Mouse (Mus musculus): ENCODE measurements around the gene Limd2. TPM values are rescaled to one million over a fixed set of nuclear protein-coding genes. Genes with fewer than 3 reads are reported as not detected.
"Not testable (repeated sequence)": the region's sequence is repeated elsewhere in the genome, so short reads cannot be mapped to it uniquely, and the experiment has no call there.

The Limd2 gene
- 142 and 161 TPM in 2 replicates for polyA plus RNA-seq (2015; fragmentation: Nextera tagmentation; extraction: Ambion mirVana)

DNA sequence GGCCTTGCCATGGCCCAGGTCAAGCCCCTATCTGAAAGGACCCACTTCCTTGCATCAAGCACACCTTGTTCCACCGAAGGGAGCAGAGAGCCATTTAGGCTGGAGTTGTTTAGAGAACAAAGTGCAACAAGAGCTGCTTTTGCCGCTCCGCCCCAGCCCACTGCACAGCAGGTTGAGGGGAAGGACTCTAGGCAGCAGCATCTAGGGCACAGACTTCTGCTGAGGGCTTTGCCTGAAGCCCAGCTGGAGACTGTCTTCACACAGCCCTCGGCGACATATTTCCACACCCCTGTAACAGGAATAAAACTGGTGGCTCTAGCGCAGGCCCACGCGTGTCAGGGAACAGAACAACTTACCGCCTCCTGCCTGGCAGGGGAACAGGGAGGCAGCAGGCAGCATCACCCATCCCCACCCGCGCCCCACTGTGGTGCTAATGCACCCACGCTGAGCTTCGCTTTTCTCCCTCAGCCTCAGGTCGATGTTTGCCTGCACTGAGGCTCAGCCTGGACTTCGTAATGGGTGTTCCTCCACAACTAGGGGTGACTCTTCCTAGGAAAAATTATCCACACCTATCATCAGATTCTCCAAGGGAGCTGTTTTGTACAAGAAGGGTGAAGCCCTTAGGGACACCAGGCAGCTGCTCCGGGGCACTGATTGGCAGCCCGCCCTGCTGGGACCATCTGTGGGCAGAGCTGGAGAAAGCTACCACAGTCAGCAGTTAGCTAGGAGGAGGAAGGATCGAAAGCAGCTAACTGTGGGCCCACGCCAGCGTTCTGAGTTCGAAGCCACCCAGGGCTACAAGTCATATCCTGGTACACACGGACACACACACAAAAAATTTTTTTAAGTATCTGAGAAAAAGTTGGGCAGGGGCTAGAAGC is at the start of gene Limd2, which contains the start of gene Gm10840:
TSS of gene Limd2 (minus strand) at position 20 of the 881 bp plus-strand sequence.
TSS of gene Gm10840 (plus strand) at position 10 of the 881 bp plus-strand sequence.
- peak within 1 kb of the TSS; percentile 86 for H3K4me3 ChIP-seq (ENCODE audit: low read length)
- H3K36me3 ChIP-seq (ENCODE audit: control insufficient read depth, insufficient read depth, low read length) = peaks cover 14% of the 10 kb centered on the region
- no peaks in the 10 kb centered on the region for H3K27me3 ChIP-seq (replicated peaks; ENCODE audit: control insufficient read depth, insufficient read depth, low read length)
- peak within 1 kb of the TSS; percentile 98 for H3K9ac ChIP-seq (ENCODE audit: low read depth, low read length)
- peaks cover 27% of the 10 kb centered on the region for H3K4me1 ChIP-seq (ENCODE audit: control insufficient read depth, insufficient read depth, low read depth, low read length)
- H3K27ac ChIP-seq (ENCODE audit: low read depth, low read length) = peak within 1 kb of the TSS; percentile 91
- peak within 1 kb of the TSS; percentile 85 for H3K4me2 ChIP-seq (ENCODE audit: low read length)
- no peaks in the 10 kb centered on the region for H3K9me3 ChIP-seq (ENCODE audit: control insufficient read depth, low read length)
- 20% methylated on average over 22 of the region's 22 CpGs for WGBS
- ATAC-seq = peak; percentile 19

DNA sequence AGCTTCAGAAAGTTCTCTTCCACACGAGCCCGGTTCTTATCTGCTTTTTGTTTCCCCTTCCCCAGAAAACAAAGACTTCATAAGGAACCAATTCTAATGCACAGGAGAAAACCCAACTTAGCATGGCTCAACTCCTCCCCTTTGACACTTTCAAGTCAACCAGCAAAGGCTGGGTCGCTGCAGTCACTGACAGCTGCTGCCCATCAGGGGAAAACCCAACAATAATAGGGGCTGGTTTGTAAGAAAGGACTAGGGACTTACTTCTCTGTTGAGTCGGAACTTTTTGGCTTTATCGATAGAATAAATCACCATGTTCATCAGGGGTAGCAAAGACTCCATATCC is 41.4 kb upstream of the Limd2 start, which contains the start of gene Strada:
TSS of gene Strada (minus strand) at position 46 of the 343 bp plus-strand sequence.
- 90% methylated on average over 5 of the region's 5 CpGs for WGBS
- Histone ChIP-seq H3K4me3 (ENCODE audit: low read length) (no peak within 1 kb of the TSS), H3K36me3 (ENCODE audit: control insufficient read depth, insufficient read depth, low read length) (peaks cover 54% of the 10 kb centered on the region), H3K9ac (ENCODE audit: low read depth, low read length) (no peak within 1 kb of the TSS), H3K4me2 (ENCODE audit: low read length) (no peak within 1 kb of the TSS), H3K9me3 (ENCODE audit: control insufficient read depth, low read length) (no peaks in the 10 kb centered on the region), H3K27me3 (replicated peaks; ENCODE audit: control insufficient read depth, insufficient read depth, low read length) (no peaks in the 10 kb centered on the region), H3K4me1 (ENCODE audit: control insufficient read depth, insufficient read depth, low read depth, low read length) (no peaks in the 10 kb centered on the region), H3K27ac (ENCODE audit: low read depth, low read length) (no peak within 1 kb of the TSS)
- no peak for ATAC-seq

DNA sequence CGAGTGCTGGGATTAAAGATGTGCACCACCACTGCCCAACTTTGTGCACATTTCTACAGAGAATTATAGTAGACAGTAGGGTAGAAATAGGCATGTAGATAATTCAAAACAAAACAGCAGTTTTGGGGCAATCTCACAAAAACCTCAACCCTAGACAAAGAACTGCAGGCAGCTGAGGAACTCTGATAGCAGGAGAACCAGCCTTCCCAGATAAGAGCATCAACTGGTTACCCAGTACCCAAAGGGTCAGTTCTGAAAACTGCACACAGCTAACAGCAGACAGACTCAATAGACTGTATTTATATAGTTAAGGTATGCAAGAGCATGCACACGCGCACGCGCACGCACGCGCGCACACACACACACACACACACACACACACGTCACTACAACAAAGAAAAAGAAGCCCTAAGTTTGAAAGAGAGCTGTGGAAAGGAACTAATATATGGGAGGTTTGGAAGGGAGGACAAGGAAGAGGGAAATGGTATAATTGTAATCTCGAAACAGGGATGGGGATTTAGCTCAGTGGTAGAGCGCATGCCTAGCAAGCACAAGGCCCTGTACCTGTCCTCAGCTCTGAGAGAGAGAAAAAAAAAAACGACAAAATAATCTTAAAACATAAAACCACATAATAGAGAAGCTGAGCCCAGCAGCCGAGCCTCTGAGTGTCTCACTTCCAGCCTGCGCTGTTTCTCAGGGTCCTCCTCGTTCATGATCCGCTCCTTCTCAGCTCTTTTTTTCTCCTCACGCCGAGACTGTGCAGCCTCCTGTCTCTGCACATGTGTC is 40.9 kb upstream of the Limd2 start:
- Histone ChIP-seq H3K4me3 (ENCODE audit: low read length) (no peak overlapping the region), H3K4me2 (ENCODE audit: low read length) (no peak overlapping the region), H3K9ac (ENCODE audit: low read depth, low read length) (no peak overlapping the region), H3K4me1 (ENCODE audit: control insufficient read depth, insufficient read depth, low read depth, low read length) (no peaks in the 10 kb centered on the region), H3K27me3 (replicated peaks; ENCODE audit: control insufficient read depth, insufficient read depth, low read length) (no peaks in the 10 kb centered on the region), H3K36me3 (ENCODE audit: control insufficient read depth, insufficient read depth, low read length) (peaks cover 48% of the 10 kb centered on the region), H3K27ac (ENCODE audit: low read depth, low read length) (no peak overlapping the region), H3K9me3 (ENCODE audit: control insufficient read depth, low read length) (no peaks in the 10 kb centered on the region)
- ATAC-seq = no peak
- WGBS = 92% methylated on average over 19 of the region's 19 CpGs

DNA sequence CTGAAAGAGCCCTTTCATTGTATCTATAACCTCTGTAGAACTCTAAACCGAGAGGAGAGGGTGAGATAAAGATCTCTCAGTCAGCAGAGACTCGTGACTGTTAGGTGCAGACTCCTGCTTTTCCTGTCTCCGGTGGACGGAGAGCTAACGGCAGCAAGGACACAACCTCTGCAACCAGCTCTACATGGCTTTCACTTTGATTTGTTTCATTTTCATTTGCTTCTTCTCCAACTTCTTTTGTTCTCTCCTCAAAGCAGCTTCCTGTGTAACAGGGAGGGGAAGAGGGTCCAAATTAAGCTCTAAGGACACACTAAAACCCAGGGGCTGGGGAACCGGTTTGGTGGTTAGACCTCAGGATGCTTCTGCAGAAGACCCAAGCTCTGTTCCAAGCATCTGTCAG is 40.1 kb upstream of the Limd2 start:
- 85% methylated on average over 6 of the region's 6 CpGs for WGBS

DNA sequence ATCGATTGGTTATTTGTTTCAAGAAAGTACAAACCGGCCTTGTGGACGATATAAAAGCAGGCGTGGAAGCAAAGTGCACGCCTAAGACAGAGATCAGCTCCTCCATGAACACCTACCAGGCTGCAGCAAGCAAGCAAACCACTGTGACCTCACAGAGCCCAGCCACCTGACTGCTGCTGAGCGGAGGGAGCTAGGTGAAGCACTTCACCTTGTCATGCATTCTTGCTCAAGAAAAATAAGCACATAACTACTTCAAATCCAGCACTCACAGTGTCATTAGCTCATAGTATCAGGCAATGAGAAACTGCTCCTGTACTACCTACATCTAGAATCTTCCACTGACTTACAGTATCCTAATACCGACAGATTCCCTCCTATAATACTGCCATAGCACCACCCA is 39.3 kb upstream of the Limd2 start:
- not testable (repeated sequence) for H3K9me3 ChIP-seq (ENCODE audit: control insufficient read depth, low read length); H3K4me3 ChIP-seq (ENCODE audit: low read length); ATAC-seq; H3K27ac ChIP-seq (ENCODE audit: low read depth, low read length); H3K9ac ChIP-seq (ENCODE audit: low read depth, low read length); H3K27me3 ChIP-seq (replicated peaks; ENCODE audit: control insufficient read depth, insufficient read depth, low read length); H3K4me2 ChIP-seq (ENCODE audit: low read length); H3K4me1 ChIP-seq (ENCODE audit: control insufficient read depth, insufficient read depth, low read depth, low read length)
- 96% methylated on average over 7 of the region's 7 CpGs for WGBS
- peaks cover 39% of the 10 kb centered on the region for H3K36me3 ChIP-seq (ENCODE audit: control insufficient read depth, insufficient read depth, low read length)

More for the DNA sequence above, 40.1 kb upstream of the Limd2 start:
- H3K9me3 ChIP-seq (ENCODE audit: control insufficient read depth, low read length) = no peaks in the 10 kb centered on the region
- no peak overlapping the region for H3K27ac ChIP-seq (ENCODE audit: low read depth, low read length)
- H3K9ac ChIP-seq (ENCODE audit: low read depth, low read length) = no peak overlapping the region
- no peak overlapping the region for H3K4me2 ChIP-seq (ENCODE audit: low read length)
- no peak for ATAC-seq
- H3K4me3 ChIP-seq (ENCODE audit: low read length) = no peak overlapping the region
- no peaks in the 10 kb centered on the region for H3K4me1 ChIP-seq (ENCODE audit: control insufficient read depth, insufficient read depth, low read depth, low read length)
- peaks cover 45% of the 10 kb centered on the region for H3K36me3 ChIP-seq (ENCODE audit: control insufficient read depth, insufficient read depth, low read length)
- no peaks in the 10 kb centered on the region for H3K27me3 ChIP-seq (replicated peaks; ENCODE audit: control insufficient read depth, insufficient read depth, low read length)

DNA sequence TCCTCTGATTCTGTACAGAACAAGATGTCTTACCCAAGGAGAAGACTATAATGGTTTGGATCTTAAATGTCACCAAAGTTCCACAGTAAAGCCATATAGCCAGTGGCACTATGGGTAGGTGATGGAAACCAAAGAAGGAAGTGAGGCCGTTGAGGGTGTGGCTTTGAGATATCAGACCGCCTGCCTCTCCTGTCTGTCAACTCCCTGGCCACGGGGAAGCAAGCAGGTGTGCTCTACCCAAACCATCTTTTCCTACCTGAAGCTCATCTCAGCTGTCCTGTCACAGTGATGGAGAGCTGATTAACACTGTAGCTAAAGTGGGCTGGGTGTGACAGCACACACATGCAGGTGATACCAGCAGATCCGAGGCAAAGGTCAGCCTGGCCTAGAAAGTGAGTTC is 37.6 kb upstream of the Limd2 start:
- Histone ChIP-seq H3K27ac (ENCODE audit: low read depth, low read length) (no peak overlapping the region), H3K27me3 (replicated peaks; ENCODE audit: control insufficient read depth, insufficient read depth, low read length) (no peaks in the 10 kb centered on the region), H3K9ac (ENCODE audit: low read depth, low read length) (no peak overlapping the region), H3K4me2 (ENCODE audit: low read length) (no peak overlapping the region), H3K4me1 (ENCODE audit: control insufficient read depth, insufficient read depth, low read depth, low read length) (peaks cover 3% of the 10 kb centered on the region; the same call in 1 of the 2 replicates), H3K36me3 (ENCODE audit: control insufficient read depth, insufficient read depth, low read length) (peaks cover 28% of the 10 kb centered on the region), H3K4me3 (ENCODE audit: low read length) (no peak overlapping the region), H3K9me3 (ENCODE audit: control insufficient read depth, low read length) (no peaks in the 10 kb centered on the region)
- no peak for ATAC-seq
- 92% methylated on average over 4 of the region's 4 CpGs for WGBS

DNA sequence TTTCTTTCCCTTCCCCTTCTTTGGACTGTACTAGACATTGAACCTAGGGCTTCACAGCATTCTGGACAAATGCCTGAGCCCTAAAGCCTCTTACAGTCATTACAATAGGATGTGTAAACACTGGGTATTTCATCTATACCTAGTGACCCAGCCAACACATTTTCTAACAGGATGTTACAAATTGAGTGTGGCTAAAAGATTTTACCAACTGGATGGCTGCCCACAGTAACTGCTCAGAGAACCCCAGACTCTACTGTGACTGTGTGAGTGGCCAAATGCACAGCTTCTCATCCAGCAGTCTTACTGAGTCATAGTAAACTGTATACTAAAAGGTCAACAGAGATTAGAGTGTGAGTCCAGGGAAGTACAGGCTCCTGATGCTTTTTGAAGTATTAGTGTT is 34.7 kb upstream of the Limd2 start:
- no peak overlapping the region for H3K4me3 ChIP-seq (ENCODE audit: low read length)
- H3K36me3 ChIP-seq (ENCODE audit: control insufficient read depth, insufficient read depth, low read length) = peaks cover 8% of the 10 kb centered on the region
- no peak overlapping the region for H3K4me2 ChIP-seq (ENCODE audit: low read length)
- no peak overlapping the region for H3K27ac ChIP-seq (ENCODE audit: low read depth, low read length)
- no peak for ATAC-seq
- H3K4me1 ChIP-seq (ENCODE audit: control insufficient read depth, insufficient read depth, low read depth, low read length) = peaks cover 10% of the 10 kb centered on the region
- no peaks in the 10 kb centered on the region for H3K27me3 ChIP-seq (replicated peaks; ENCODE audit: control insufficient read depth, insufficient read depth, low read length)
- no peak overlapping the region for H3K9ac ChIP-seq (ENCODE audit: low read depth, low read length)
- H3K9me3 ChIP-seq (ENCODE audit: control insufficient read depth, low read length) = no peaks in the 10 kb centered on the region

DNA sequence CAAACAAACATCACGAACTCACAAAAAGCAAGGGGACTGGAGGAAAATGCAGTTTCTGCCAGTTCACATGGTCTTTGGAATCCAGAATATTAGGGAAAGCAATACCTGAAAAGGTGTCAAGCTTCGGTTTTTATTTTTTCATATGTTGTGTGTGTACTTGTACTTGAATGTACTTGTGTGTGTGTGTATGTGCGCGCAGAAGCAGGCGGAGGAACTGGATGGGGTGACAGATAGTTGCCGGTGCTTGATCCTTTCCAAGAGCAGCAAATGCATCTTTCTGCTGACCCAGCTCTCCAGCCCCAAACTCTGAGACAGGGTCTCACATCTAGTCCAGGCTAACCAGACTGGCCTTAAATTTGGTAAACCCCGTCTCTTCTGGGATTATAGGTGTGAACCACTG is 34.2 kb upstream of the Limd2 start:
- Histone ChIP-seq H3K36me3 (ENCODE audit: control insufficient read depth, insufficient read depth, low read length) (peaks cover 8% of the 10 kb centered on the region), H3K27me3 (replicated peaks; ENCODE audit: control insufficient read depth, insufficient read depth, low read length) (no peaks in the 10 kb centered on the region), H3K9me3 (ENCODE audit: control insufficient read depth, low read length) (no peaks in the 10 kb centered on the region), H3K4me2 (ENCODE audit: low read length) (no peak overlapping the region), H3K4me3 (ENCODE audit: low read length) (no peak overlapping the region), H3K27ac (ENCODE audit: low read depth, low read length) (no peak overlapping the region), H3K9ac (ENCODE audit: low read depth, low read length) (no peak overlapping the region), H3K4me1 (ENCODE audit: control insufficient read depth, insufficient read depth, low read depth, low read length) (peaks cover 10% of the 10 kb centered on the region)
- ATAC-seq = no peak
- WGBS = 89% methylated on average over 7 of the region's 7 CpGs

DNA sequence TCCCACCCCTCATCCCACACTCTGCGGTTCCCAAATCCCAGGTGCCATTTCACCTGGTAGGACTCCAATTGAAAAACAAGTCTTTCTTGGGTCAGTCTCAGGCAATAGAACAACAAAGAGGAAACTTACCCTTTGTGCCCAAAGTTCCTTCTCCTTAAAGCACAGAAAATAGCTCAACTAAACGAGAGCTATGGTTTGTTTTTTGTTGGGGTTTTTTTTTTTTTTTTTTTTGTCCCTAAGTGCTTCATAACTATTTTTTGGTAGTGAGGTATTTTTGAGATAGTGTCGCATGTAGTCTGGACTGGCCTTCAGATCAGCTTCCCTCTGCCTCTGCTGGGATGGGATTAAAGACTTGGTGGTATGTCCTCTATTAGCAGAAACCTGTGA is 33.5 kb upstream of the Limd2 start:
- Histone ChIP-seq H3K9ac (ENCODE audit: low read depth, low read length) (peak overlapping the region; percentile 74), H3K4me1 (ENCODE audit: control insufficient read depth, insufficient read depth, low read depth, low read length) (peaks cover 10% of the 10 kb centered on the region), H3K9me3 (ENCODE audit: control insufficient read depth, low read length) (no peaks in the 10 kb centered on the region), H3K4me2 (ENCODE audit: low read length) (peak overlapping the region; percentile 62), H3K27ac (ENCODE audit: low read depth, low read length) (peak overlapping the region; percentile 89), H3K4me3 (ENCODE audit: low read length) (peak overlapping the region; percentile 80), H3K36me3 (ENCODE audit: control insufficient read depth, insufficient read depth, low read length) (peaks cover 8% of the 10 kb centered on the region), H3K27me3 (replicated peaks; ENCODE audit: control insufficient read depth, insufficient read depth, low read length) (no peaks in the 10 kb centered on the region)
- 35% methylated on average over 3 of the region's 3 CpGs for WGBS
- ATAC-seq = no peak
